Mouse (Mus musculus) thymus, adult 2 months (tissue): Measurements from ENCODE around the gene Fuz. TPM values are rescaled to one million over a fixed set of nuclear protein-coding genes. Genes with fewer than 3 reads are reported as not detected.

Experiments
- DNase-seq: peaks from one replicate; pipeline ENCODE4 v3.0.0; 2021
- H3K27ac ChIP-seq: fragments of 200-500 bp; 2 replicates; pipeline ENCODE4 v1.5.1; 2012; ENCODE audit warnings: low read length, control low read depth; ENCODE audit not compliant: control insufficient read depth, insufficient read depth
- H3K27me3 ChIP-seq: fragments of 200-500 bp; 2 replicates; pipeline ENCODE4 v1.6.1; 2012; ENCODE audit warnings: mild to moderate bottlenecking, low read length, moderate library complexity, mixed read lengths; ENCODE audit not compliant: control insufficient read depth, insufficient read depth
- H3K36me3 ChIP-seq: fragments of 200-500 bp; 2 replicates; pipeline ENCODE4 v1.6.1; 2012; ENCODE audit warnings: mild to moderate bottlenecking, low read length, moderate library complexity; ENCODE audit not compliant: control insufficient read depth, insufficient read depth
- H3K4me1 ChIP-seq: fragments of 200-500 bp; replicated peaks from 2 replicates; pipeline ENCODE4 v1.6.1; 2012; ENCODE audit warnings: low read length; ENCODE audit not compliant: control insufficient read depth, insufficient read depth
- H3K4me3 ChIP-seq: fragments of 200-500 bp; 2 replicates; pipeline ENCODE4 v1.5.1; 2012; ENCODE audit warnings: mild to moderate bottlenecking, low read length, control low read depth, moderate library complexity; ENCODE audit not compliant: control insufficient read depth, insufficient read depth
- CTCF ChIP-seq: fragments of 200-500 bp; IDR thresholded peaks from 2 replicates; pipeline ENCODE4 v1.5.1; 2012; ENCODE audit warnings: mild to moderate bottlenecking, control low read depth, low read length, moderate library complexity, borderline replicate concordance; ENCODE audit not compliant: control insufficient read depth, poor library complexity, insufficient read depth; ENCODE audit errors: extremely low read depth
- POLR2A ChIP-seq: fragments of 200-500 bp; IDR thresholded peaks from 2 replicates; pipeline ENCODE4 v1.6.1; 2012; ENCODE audit warnings: mild to moderate bottlenecking, low read length, control low read depth, moderate library complexity; ENCODE audit not compliant: control insufficient read depth, poor library complexity, insufficient read depth; ENCODE audit errors: extremely low read depth
- WGBS: fragments of 180-500 bp; shearing (Covaris S2); methylation state at CpG from one replicate; pipeline ENCODE4 v1.1.7; 2018; 5-methylcytosine and 5-hydroxymethylcytosine counted together
- polyA plus RNA-seq: library from polyadenylated mRNA; depleted of rRNA; stranded (reverse); fragments of >200 nt; gene quantifications from 2 replicates; pipeline ENCODE4 v1.2.3, GENCODE M21; 2012

The Fuz gene
- polyA plus RNA-seq, 1 experiment = 73.3 TPM

DNA sequence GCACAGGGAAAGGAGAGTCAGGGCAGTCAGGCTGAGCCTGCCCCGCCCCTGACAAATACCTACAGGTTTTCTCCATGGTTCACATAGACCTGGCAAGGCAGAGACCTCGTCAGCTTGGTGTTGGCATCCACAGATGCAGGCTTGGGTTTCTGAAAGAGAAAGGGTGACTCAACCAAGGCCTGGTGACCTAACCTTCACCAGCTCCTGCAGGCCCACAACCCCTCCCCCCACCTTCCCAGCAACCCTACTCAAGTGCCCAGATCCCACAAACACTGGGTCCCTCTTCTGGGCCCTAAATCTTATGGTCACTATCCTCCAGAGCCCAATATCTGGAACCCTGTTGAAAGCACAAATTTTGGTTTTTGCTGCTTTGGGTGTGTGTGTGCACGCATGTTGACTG, 12.8 kb upstream of the Fuz start:
- Histone ChIP-seq H3K36me3 (peaks cover 28% of the 10 kb centered on the region), H3K4me3 (no peak overlapping the region), H3K27me3 (no peaks in the 10 kb centered on the region), H3K27ac (no peak overlapping the region), H3K4me1 (no peaks in the 10 kb centered on the region)
- DNase-seq = no peak
- WGBS = 98% methylated on average over 3 of the region's 3 CpGs
- TF ChIP-seq CTCF (no peak), POLR2A (no peak)

DNA sequence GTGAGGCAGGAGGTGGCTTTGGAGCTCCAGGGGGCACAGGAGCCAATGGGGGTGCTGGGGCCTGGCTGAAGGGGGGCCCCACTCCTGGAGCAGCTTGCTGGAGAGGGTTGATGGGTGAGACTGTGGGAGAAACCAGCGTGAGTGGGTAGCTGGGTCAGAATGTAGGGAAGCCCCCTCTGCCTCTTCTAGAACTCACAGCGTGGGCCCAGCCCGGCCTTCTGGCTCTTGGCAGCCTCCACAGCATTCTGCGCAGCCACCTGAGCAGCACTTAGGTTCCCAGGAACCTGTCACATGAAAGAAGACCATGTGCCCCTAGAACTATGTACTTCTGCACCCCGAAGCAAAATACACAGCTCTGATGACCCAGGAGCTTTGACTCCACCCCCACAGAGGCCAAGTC, 11.2 kb upstream of the Fuz start:
- TF ChIP-seq POLR2A = no peak
- no peak for TF ChIP-seq CTCF
- H3K27me3 ChIP-seq = no peaks in the 10 kb centered on the region
- WGBS = 96% methylated on average over 5 of the region's 5 CpGs
- H3K27ac ChIP-seq = no peak overlapping the region
- DNase-seq = no peak
- H3K4me3 ChIP-seq = no peak overlapping the region
- H3K36me3 ChIP-seq = peaks cover 28% of the 10 kb centered on the region
- no peaks in the 10 kb centered on the region for H3K4me1 ChIP-seq

DNA sequence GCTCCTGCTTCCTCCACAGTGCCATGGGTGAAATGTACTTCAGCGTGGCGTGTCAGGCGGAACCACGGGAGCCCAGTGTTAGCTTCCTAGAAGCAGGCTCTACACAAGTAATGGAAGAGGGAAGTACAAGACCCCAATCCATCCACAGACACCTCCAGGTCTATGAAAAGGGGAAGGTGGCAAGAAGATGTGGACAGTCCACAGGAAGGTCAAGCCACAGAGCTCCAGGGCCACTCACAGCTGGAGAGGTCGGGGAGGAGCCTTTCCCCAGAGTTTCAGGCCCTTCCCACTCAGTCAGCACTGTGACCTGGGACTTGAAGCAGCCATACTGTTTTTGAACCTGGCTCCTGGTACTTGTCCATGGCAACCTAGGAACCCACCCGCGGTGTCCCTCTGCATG, 8.9 kb upstream of the Fuz start:
- WGBS = 89% methylated on average over 7 of the region's 7 CpGs
- no peak overlapping the region for H3K27ac ChIP-seq

DNA sequence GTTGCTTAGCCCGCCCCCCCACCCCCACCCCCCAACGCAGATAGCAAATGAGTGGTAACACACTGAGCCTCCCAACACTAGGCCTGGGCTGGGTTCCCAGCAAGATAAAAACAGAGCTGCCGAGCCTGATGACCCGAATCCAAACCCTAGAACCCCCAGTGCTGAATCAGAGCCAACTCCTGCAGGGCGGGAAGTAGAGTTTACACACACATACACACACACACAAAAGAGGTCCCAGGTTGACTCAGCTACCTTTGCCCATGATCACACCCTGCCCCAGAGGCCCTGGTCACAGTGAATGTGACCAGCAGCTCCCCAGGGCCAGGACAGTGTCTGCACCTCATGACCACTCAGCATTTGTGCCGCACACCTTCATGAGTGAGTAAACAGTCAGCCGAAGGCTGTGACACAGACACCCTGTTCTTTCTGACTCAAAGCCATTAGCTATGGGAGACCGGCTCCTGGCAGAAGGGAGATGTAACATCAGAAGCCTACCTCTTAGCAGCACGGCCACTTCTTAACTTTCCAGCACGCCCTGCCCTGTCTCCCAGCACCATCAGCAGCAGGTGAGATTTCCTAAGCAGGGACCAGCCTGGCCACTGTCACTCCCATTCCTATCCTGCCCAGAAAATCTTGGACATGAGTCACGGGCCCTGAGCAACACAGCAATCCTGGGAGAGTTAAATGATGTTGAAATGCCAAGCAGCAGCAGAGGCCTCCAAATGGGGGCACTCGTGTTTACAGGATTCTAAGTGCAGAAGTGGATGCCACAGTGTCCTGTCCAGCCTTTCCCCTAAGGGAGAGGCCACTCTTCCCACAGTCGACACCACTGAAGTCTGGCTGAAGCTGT, 7.4 kb upstream of the Fuz start:
- Histone ChIP-seq H3K27me3 (no peaks in the 10 kb centered on the region), H3K4me1 (peaks cover 17% of the 10 kb centered on the region), H3K36me3 (peaks cover 13% of the 10 kb centered on the region), H3K27ac (no peak overlapping the region), H3K4me3 (no peak overlapping the region)
- TF ChIP-seq CTCF (no peak), POLR2A (no peak)
- DNase-seq = no peak
- 95% methylated on average over 13 of the region's 13 CpGs for WGBS

More for the DNA sequence above, 8.9 kb upstream of the Fuz start:
- DNase-seq = no peak
- Histone ChIP-seq H3K4me3 (no peak overlapping the region), H3K36me3 (peaks cover 24% of the 10 kb centered on the region), H3K27me3 (no peaks in the 10 kb centered on the region), H3K4me1 (peaks cover 17% of the 10 kb centered on the region)
- TF ChIP-seq CTCF (no peak), POLR2A (no peak)

DNA sequence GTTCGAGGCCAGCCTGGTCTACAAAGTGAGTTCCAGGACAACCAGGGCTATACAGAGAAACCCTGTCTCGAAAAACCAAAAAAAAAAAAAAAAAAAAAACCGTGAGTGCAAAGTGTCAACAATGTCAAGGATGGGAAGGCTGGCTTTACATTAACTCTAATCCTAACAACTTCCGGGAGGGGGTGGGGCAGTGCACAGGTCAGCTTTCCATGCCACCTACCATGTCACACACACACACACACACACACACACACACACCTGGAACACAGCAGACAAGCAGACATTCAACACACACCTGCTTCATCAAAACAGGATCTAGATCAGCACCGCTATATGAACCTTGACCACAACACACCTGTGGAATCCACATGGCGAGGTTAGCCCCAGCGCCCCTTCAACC, 5.7 kb upstream of the Fuz start:
- H3K27ac ChIP-seq = no peak overlapping the region
- no peaks in the 10 kb centered on the region for H3K27me3 ChIP-seq
- no peak for DNase-seq
- H3K4me3 ChIP-seq = no peak overlapping the region
- 85% methylated on average over 7 of the region's 7 CpGs for WGBS
- H3K4me1 ChIP-seq = peaks cover 17% of the 10 kb centered on the region
- TF ChIP-seq POLR2A = no peak
- no peak for TF ChIP-seq CTCF
- no peaks in the 10 kb centered on the region for H3K36me3 ChIP-seq

DNA sequence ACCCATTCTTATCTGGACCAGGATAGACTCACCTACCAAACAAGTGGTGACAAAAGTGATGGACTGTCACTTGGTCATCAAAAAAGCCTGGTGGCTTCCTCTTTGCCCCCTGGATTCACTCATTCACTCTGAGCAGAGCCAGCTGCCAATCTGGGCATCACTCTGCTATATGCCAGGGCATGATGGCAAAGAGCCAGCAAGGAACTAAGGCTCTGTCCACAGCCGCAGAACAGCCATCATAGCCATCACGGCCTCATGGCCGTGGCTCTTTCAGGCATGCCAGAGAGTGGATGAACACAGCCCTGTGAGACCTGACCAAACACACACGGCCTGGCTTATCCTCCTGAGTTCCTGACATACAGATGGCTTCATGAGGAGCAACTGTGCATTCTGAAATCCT, 5.1 kb upstream of the Fuz start:
- Histone ChIP-seq H3K27me3 (no peaks in the 10 kb centered on the region), H3K27ac (no peak overlapping the region), H3K4me3 (no peak overlapping the region), H3K4me1 (peaks cover 18% of the 10 kb centered on the region), H3K36me3 (no peaks in the 10 kb centered on the region)
- TF ChIP-seq POLR2A (no peak), CTCF (no peak)
- DNase-seq = no peak
- 93% methylated on average over 4 of the region's 4 CpGs for WGBS
